Mouse (Mus musculus): Measurements from ENCODE around the gene Gm10378. TPM values are rescaled to one million over a fixed set of nuclear protein-coding genes. Genes with fewer than 3 reads are reported as not detected.

Gene Gm10378
- not detected in 2 replicates for polyA plus RNA-seq (2012; rRNA removed)

GRCm38 (mm10) chr14:42655638-42656037 is at the start of gene Gm10378:
TSS of gene Gm10378 (plus strand) at chr14:42655938.

GRCm38 (mm10) chr14:42641817-42642216 is 13.9 kb upstream of the Gm10378 start, which contains the start of gene Gm3633:
TSS of gene Gm3633 (minus strand) at chr14:42641917.

Other genes starting within 250 kb of the Gm10378 start
- not detected in 2 replicates for gene Gm8005, start 216.3 kb upstream of the Gm10378 start, polyA plus RNA-seq (2012; rRNA removed)
- not detected in 2 replicates for gene Gm8011, start 192.1 kb upstream of the Gm10378 start, polyA plus RNA-seq (2012; rRNA removed)
- not detected in 2 replicates for gene Gm8020, start 153.6 kb upstream of the Gm10378 start, polyA plus RNA-seq (2012; rRNA removed)
- gene Gm8024, start 131.7 kb upstream of the Gm10378 start, polyA plus RNA-seq (2012; rRNA removed), result not detected in 2 replicates
- not detected in 2 replicates for gene Gm17124, start 56.1 kb upstream of the Gm10378 start, polyA plus RNA-seq (2012; rRNA removed)
- not detected in 2 replicates for gene Gm3633, start 14.0 kb upstream of the Gm10378 start, polyA plus RNA-seq (2012; rRNA removed)
- not detected in 2 replicates for gene Gm3015, start 112.9 kb downstream of the Gm10378 start, polyA plus RNA-seq (2012; rRNA removed)
- gene Gm10377, start 142.0 kb downstream of the Gm10378 start, polyA plus RNA-seq (2012; rRNA removed), result not detected in 2 replicates
- not detected in 2 replicates for gene Gm21977, start 197.5 kb downstream of the Gm10378 start, polyA plus RNA-seq (2012; rRNA removed)